Mouse (Mus musculus) liver, adult 2 months (tissue): ENCODE results near the gene Foxf1. TPM values are rescaled to one million over a fixed set of nuclear protein-coding genes. Genes with fewer than 3 reads are reported as not detected.

ENCODE experiments used
- DNase-seq: peaks from one replicate; pipeline ENCODE4 v3.0.0-alpha.2; 2011; ENCODE audit warnings: low read depth, low spot score; ENCODE audit errors: extremely low read depth
- H3K27ac ChIP-seq: fragments of 200-500 bp; replicated peaks from 2 replicates; pipeline ENCODE4 v1.5.1; 2012; ENCODE audit warnings: low read depth, mild to moderate bottlenecking, control low read depth, inconsistent platforms, low read length; ENCODE audit not compliant: insufficient read depth
- H3K27me3 ChIP-seq: fragments of 200-500 bp; 2 replicates; pipeline ENCODE4 v1.6.1; 2012; ENCODE audit warnings: mild to moderate bottlenecking, moderate library complexity, low read length, inconsistent platforms; ENCODE audit not compliant: control insufficient read depth, insufficient read depth
- H3K36me3 ChIP-seq: fragments of 200-500 bp; 2 replicates; pipeline ENCODE4 v1.6.1; 2012; ENCODE audit warnings: low read length, inconsistent platforms; ENCODE audit not compliant: control insufficient read depth, insufficient read depth
- H3K4me1 ChIP-seq: fragments of 200-500 bp; 2 replicates; pipeline ENCODE4 v1.6.1; 2011; ENCODE audit warnings: low read length; ENCODE audit not compliant: control insufficient read depth, insufficient read depth
- H3K4me3 ChIP-seq: fragments of 200-500 bp; 2 replicates; pipeline ENCODE4 v1.5.1; 2011; ENCODE audit warnings: low read depth, mild to moderate bottlenecking, control low read depth, low read length, moderate library complexity; ENCODE audit not compliant: insufficient read depth
- H3K79me2 ChIP-seq: fragments of 200-500 bp; 2 replicates; pipeline ENCODE4 v1.6.1; 2012; ENCODE audit warnings: inconsistent platforms, mild to moderate bottlenecking, low read length, moderate library complexity; ENCODE audit not compliant: control insufficient read depth, insufficient read depth
- H3K9ac ChIP-seq: fragments of 200-500 bp; 2 replicates; pipeline ENCODE4 v1.6.1; 2012; ENCODE audit warnings: low read depth, mild to moderate bottlenecking, control low read depth, inconsistent platforms, low read length
- CTCF ChIP-seq: fragments of 200-500 bp; IDR thresholded peaks from 2 replicates; pipeline ENCODE4 v1.5.1; 2011; ENCODE audit warnings: low read depth, low read length, control low read depth
- POLR2A ChIP-seq: fragments of 200-500 bp; IDR thresholded peaks from 2 replicates; pipeline ENCODE4 v1.6.1; 2011; ENCODE audit warnings: low read length, control low read depth; ENCODE audit not compliant: insufficient read depth; ENCODE audit errors: extremely low read depth
- WGBS: fragments of 180-500 bp; shearing (Covaris S2); methylation state at CpG from one replicate; pipeline ENCODE4 v1.1.7; 2018; 5-methylcytosine and 5-hydroxymethylcytosine counted together
- polyA plus RNA-seq: library from polyadenylated mRNA; depleted of rRNA; stranded (reverse); fragments of >200 nt; gene quantifications from 2 replicates; pipeline ENCODE4 v1.2.3, GENCODE M21; 2012
- total RNA-seq: library from RNA; depleted of rRNA; stranded (reverse); fragments of >200 nt; gene quantifications from 2 replicates; pipeline ENCODE4 v1.2.3, GENCODE M21; 2014

Gene Foxf1
- total and polyA plus RNA-seq, 2 experiments, result 1.4 to 3.1 TPM

GRCm38 (mm10) chr8:121092627-121093026 is 8.4 kb downstream of the Foxf1 start:
- Histone ChIP-seq H3K27ac (no peak overlapping the region), H3K79me2 (no peaks in the 10 kb centered on the region), H3K36me3 (no peaks in the 10 kb centered on the region), H3K4me3 (no peak overlapping the region), H3K9ac (no peak overlapping the region; the same call in 1 of the 2 replicates), H3K4me1 (peaks cover 2% of the 10 kb centered on the region; the same call in 1 of the 2 replicates), H3K27me3 (0 out of 2 replicates have a peak, but pooled peaks cover 5% of the 10 kb centered on the region)
- TF ChIP-seq CTCF (peak; percentile 90), POLR2A (no peak)
- DNase-seq, result peak; percentile 41
- WGBS, result 3% methylated on average over 16 of the region's 16 CpGs

- no peaks in the 10 kb centered on the region for H3K36me3 ChIP-seq
- no peak overlapping the region for H3K27ac ChIP-seq
- TF ChIP-seq POLR2A (no peak), CTCF (no peak)
- no peak overlapping the region for H3K9ac ChIP-seq
- H3K79me2 ChIP-seq, result no peaks in the 10 kb centered on the region
- DNase-seq, result no peak
- no peak overlapping the region for H3K4me3 ChIP-seq
- WGBS, result 64% methylated on average over 6 of the region's 6 CpGs
- peaks cover 2% of the 10 kb centered on the region; the same call in 1 of the 2 replicates for H3K4me1 ChIP-seq
- H3K27me3 ChIP-seq, result 0 out of 2 replicates have a peak, but pooled peaks cover 5% of the 10 kb centered on the region
These were observed 9.3 kb downstream of the Foxf1 start for GRCm38 (mm10) chr8:121093496-121093895.

GRCm38 (mm10) chr8:121104049-121104818 is 20.0 kb downstream of the Foxf1 start:
- TF ChIP-seq CTCF (peak; percentile 95), POLR2A (no peak)
- H3K9ac ChIP-seq, result no peak overlapping the region
- no peaks in the 10 kb centered on the region for H3K36me3 ChIP-seq
- DNase-seq, result no peak
- WGBS, result 62% methylated on average over 17 of the region's 17 CpGs
- H3K27ac ChIP-seq, result no peak overlapping the region
- no peak overlapping the region for H3K4me3 ChIP-seq
- H3K4me1 ChIP-seq, result no peaks in the 10 kb centered on the region
- no peaks in the 10 kb centered on the region for H3K27me3 ChIP-seq
- 0 out of 2 replicates have a peak, but pooled peaks cover 5% of the 10 kb centered on the region for H3K79me2 ChIP-seq

GRCm38 (mm10) chr8:121107668-121108656 is 23.8 kb downstream of the Foxf1 start, which contains the start of gene Mthfsd:
TSS of gene Mthfsd (minus strand) at chr8:121108392.
- Histone ChIP-seq H3K27me3 (no peaks in the 10 kb centered on the region), H3K9ac (peak within 1 kb of the TSS; percentile 76), H3K79me2 (0 out of 2 replicates have a peak, but pooled peaks cover 5% of the 10 kb centered on the region), H3K27ac (peak within 1 kb of the TSS; percentile 33; the same call in 1 of the 2 replicates), H3K4me3 (peak within 1 kb of the TSS; percentile 75), H3K36me3 (no peaks in the 10 kb centered on the region), H3K4me1 (no peaks in the 10 kb centered on the region)
- TF ChIP-seq CTCF (0 out of 2 replicates have a peak, but pooled peaks have one; percentile 16), POLR2A (peak; percentile 75; the same call in 1 of the 2 replicates)
- DNase-seq, result peak; percentile 87
- 1% methylated on average over 75 of the region's 75 CpGs for WGBS

GRCm38 (mm10) chr8:121108657-121109056 is 24.5 kb downstream of the Foxf1 start:
- Histone ChIP-seq H3K27ac (peak overlapping the region; percentile 30; the same call in 1 of the 2 replicates), H3K4me1 (no peaks in the 10 kb centered on the region), H3K27me3 (no peaks in the 10 kb centered on the region), H3K9ac (peak overlapping the region; percentile 70), H3K36me3 (no peaks in the 10 kb centered on the region), H3K79me2 (0 out of 2 replicates have a peak, but pooled peaks cover 5% of the 10 kb centered on the region), H3K4me3 (peak overlapping the region; percentile 75)
- DNase-seq, result no peak
- 14% methylated on average over 5 of the region's 5 CpGs for WGBS
- TF ChIP-seq CTCF (no peak), POLR2A (no peak)
